Mouse (Mus musculus): Measurements from ENCODE around the gene Tuba4a. TPM values are rescaled to one million over a fixed set of nuclear protein-coding genes. Genes with fewer than 3 reads are reported as not detected.

The Tuba4a gene
- total and polyA plus RNA-seq, 2 experiments from 2014 or later = 87.0 to 165 TPM

- Histone ChIP-seq H3K27me3 (ENCODE audit: insufficient read depth, low read length) (no peaks in the 10 kb centered on the region), H3K9me3 (ENCODE audit: low read length) (no peaks in the 10 kb centered on the region), H3K4me2 (ENCODE audit: low read depth, low read length, poor library complexity, severe bottlenecking) (peak within 1 kb of the TSS; percentile 99), H3K9ac (replicated peaks; ENCODE audit: low read length, poor library complexity, severe bottlenecking) (peak within 1 kb of the TSS; percentile 93), H3K36me3 (ENCODE audit: insufficient read depth, low read length) (peaks cover 23% of the 10 kb centered on the region), H3K4me1 (ENCODE audit: insufficient read depth, low read length) (peaks cover 6% of the 10 kb centered on the region; the same call in 1 of the 2 replicates), H3K4me3 (ENCODE audit: low read depth, low read length) (peak within 1 kb of the TSS; percentile 75), H3K27ac (ENCODE audit: low read depth, low read length) (peak within 1 kb of the TSS; percentile 97)
- WGBS = under 1% methylated on average over 51 of the region's 56 CpGs
- DNase-seq (ENCODE audit: low spot score) = peak; percentile 98
- peak; percentile 99 for ATAC-seq (ENCODE audit: low FRiP score)
- peak; percentile 34; the same call in 1 of the 2 replicates for TF ChIP-seq CTCF (IDR thresholded peaks at IDR 0.05)
These were observed 27.9 kb downstream of the Tuba4a start, which contains the start of the genes Ankzf1 and Atg9a for GRCm38 (mm10) chr1:75191622-75192402. Gene Ankzf1, plus strand, starts transcription at chr1:75192151. Gene Atg9a, minus strand, starts transcription at chr1:75192196.

- H3K9me3 ChIP-seq (ENCODE audit: low read length) = no peaks in the 10 kb centered on the region
- 35% methylated on average over 5 of the region's 5 CpGs for WGBS
- H3K36me3 ChIP-seq (ENCODE audit: insufficient read depth, low read length) = peaks cover 24% of the 10 kb centered on the region
- no peaks in the 10 kb centered on the region for H3K27me3 ChIP-seq (ENCODE audit: insufficient read depth, low read length)
- peak overlapping the region; percentile 97 for H3K27ac ChIP-seq (ENCODE audit: low read depth, low read length)
- TF ChIP-seq CTCF (IDR thresholded peaks at IDR 0.05) = no peak
- peak overlapping the region; percentile 75 for H3K4me3 ChIP-seq (ENCODE audit: low read depth, low read length)
- peak overlapping the region; percentile 84 for H3K4me2 ChIP-seq (ENCODE audit: low read depth, low read length, poor library complexity, severe bottlenecking)
- no peak for ATAC-seq (ENCODE audit: low FRiP score)
- H3K4me1 ChIP-seq (ENCODE audit: insufficient read depth, low read length) = peaks cover 6% of the 10 kb centered on the region; the same call in 1 of the 2 replicates
- H3K9ac ChIP-seq (replicated peaks; ENCODE audit: low read length, poor library complexity, severe bottlenecking) = peak overlapping the region; percentile 93
- no peak for DNase-seq (ENCODE audit: low spot score)
These were observed 28.4 kb downstream of the Tuba4a start for GRCm38 (mm10) chr1:75191258-75191621.

DNA sequence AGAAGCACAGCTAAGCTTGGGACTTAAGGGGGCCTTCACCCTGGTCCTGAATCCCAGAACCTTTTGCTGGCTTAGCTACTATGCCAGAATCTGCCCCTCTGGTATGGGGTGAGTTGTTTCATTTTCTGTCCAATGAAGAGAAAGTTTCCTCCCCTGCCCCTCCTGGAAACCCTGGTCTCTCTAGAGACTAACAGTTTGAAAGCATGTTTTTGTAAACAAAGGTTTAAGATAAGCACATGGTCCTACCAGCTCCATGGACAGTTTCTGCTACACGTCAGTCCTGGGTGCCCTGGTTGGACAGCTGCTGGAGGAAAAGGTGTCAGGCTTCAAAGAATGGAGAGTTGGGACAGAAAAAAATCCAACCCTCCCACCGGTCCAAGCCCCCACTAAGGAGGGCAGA, 29.1 kb downstream of the Tuba4a start:
- 70% methylated on average over 2 of the region's 2 CpGs for WGBS
- peaks cover 6% of the 10 kb centered on the region; the same call in 1 of the 2 replicates for H3K4me1 ChIP-seq (ENCODE audit: insufficient read depth, low read length)
- peaks cover 28% of the 10 kb centered on the region for H3K36me3 ChIP-seq (ENCODE audit: insufficient read depth, low read length)
- no peak for TF ChIP-seq CTCF (IDR thresholded peaks at IDR 0.05)
- H3K9ac ChIP-seq (replicated peaks; ENCODE audit: low read length, poor library complexity, severe bottlenecking) = no peak overlapping the region
- DNase-seq (ENCODE audit: low spot score) (no peak), ATAC-seq (ENCODE audit: low FRiP score) (no peak)
- peak overlapping the region; percentile 75 for H3K4me3 ChIP-seq (ENCODE audit: low read depth, low read length)
- peak overlapping the region; percentile 84; the same call in 1 of the 2 replicates for H3K4me2 ChIP-seq (ENCODE audit: low read depth, low read length, poor library complexity, severe bottlenecking)
- H3K9me3 ChIP-seq (ENCODE audit: low read length) = no peaks in the 10 kb centered on the region
- no peak overlapping the region for H3K27ac ChIP-seq (ENCODE audit: low read depth, low read length)
- no peaks in the 10 kb centered on the region for H3K27me3 ChIP-seq (ENCODE audit: insufficient read depth, low read length)

DNA sequence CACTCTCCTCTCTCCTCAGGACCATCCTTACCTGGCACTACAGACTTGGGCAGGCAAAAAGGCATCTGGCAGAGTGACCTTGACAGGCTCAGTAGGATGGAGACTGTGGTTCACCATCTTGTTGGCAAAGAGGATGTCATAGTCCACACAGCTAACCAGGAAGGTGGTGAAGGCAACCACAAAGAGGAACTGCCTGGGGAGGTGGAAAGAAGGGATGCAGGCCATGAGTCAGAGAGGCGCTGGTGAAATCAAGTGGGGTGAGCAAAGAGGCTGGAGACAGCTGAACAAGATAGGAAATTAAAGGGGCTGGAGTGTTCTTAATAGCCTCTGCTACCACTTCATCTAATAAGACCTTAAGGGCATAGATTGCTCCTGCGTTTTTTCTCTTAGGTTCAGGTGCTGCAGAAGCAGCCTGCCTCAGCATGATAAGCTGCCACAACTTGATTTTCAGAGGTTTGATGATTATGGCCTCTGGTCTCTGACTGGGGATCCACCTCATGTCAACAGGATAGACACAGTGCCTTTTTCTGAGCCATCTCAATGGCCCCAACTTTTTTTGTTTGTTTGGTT, 31.7 kb downstream of the Tuba4a start:
- Histone ChIP-seq H3K4me1 (ENCODE audit: insufficient read depth, low read length) (peaks cover 6% of the 10 kb centered on the region; the same call in 1 of the 2 replicates), H3K36me3 (ENCODE audit: insufficient read depth, low read length) (peaks cover 52% of the 10 kb centered on the region), H3K4me2 (ENCODE audit: low read depth, low read length, poor library complexity, severe bottlenecking) (no peak overlapping the region), H3K27me3 (ENCODE audit: insufficient read depth, low read length) (no peaks in the 10 kb centered on the region), H3K4me3 (ENCODE audit: low read depth, low read length) (no peak overlapping the region), H3K9ac (replicated peaks; ENCODE audit: low read length, poor library complexity, severe bottlenecking) (no peak overlapping the region), H3K9me3 (ENCODE audit: low read length) (no peaks in the 10 kb centered on the region), H3K27ac (ENCODE audit: low read depth, low read length) (no peak overlapping the region)
- ATAC-seq (ENCODE audit: low FRiP score) (no peak), DNase-seq (ENCODE audit: low spot score) (no peak)
- no peak for TF ChIP-seq CTCF (IDR thresholded peaks at IDR 0.05)
- WGBS = 91% methylated on average over 2 of the region's 2 CpGs

GRCm38 (mm10) chr1:75187126-75187525, 32.5 kb downstream of the Tuba4a start:
- no peaks in the 10 kb centered on the region for H3K27me3 ChIP-seq (ENCODE audit: insufficient read depth, low read length)
- no peak overlapping the region for H3K4me2 ChIP-seq (ENCODE audit: low read depth, low read length, poor library complexity, severe bottlenecking)
- H3K9ac ChIP-seq (replicated peaks; ENCODE audit: low read length, poor library complexity, severe bottlenecking) = no peak overlapping the region
- no peak for TF ChIP-seq CTCF (IDR thresholded peaks at IDR 0.05)
- no peak overlapping the region for H3K27ac ChIP-seq (ENCODE audit: low read depth, low read length)
- ATAC-seq (ENCODE audit: low FRiP score) (no peak), DNase-seq (ENCODE audit: low spot score) (no peak)
- H3K9me3 ChIP-seq (ENCODE audit: low read length) = no peaks in the 10 kb centered on the region
- H3K36me3 ChIP-seq (ENCODE audit: insufficient read depth, low read length) = peaks cover 60% of the 10 kb centered on the region
- peaks cover 6% of the 10 kb centered on the region; the same call in 1 of the 2 replicates for H3K4me1 ChIP-seq (ENCODE audit: insufficient read depth, low read length)
- no peak overlapping the region for H3K4me3 ChIP-seq (ENCODE audit: low read depth, low read length)

DNA sequence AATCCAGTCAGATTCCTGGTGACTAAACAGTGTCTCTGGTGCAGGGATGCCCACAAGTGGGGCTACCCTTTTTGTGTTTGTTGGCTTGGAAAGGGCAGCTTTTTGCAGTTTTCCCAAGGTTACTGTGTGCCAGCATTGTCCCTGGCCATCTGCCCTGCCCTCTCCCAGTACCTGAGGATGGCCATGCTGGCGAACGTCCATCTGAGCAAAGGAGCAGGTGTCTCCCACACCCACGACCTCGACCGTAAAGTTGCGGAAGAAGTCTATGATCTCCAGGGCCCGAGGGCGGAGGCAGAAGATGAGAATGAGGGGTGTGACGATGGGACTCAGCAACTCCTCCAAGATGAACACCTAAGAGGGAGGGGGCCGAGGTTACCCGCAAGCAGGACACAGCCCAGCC, 34.2 kb downstream of the Tuba4a start:
- Histone ChIP-seq H3K4me1 (ENCODE audit: insufficient read depth, low read length) (no peaks in the 10 kb centered on the region), H3K27ac (ENCODE audit: low read depth, low read length) (no peak overlapping the region), H3K27me3 (ENCODE audit: insufficient read depth, low read length) (no peaks in the 10 kb centered on the region), H3K9me3 (ENCODE audit: low read length) (no peaks in the 10 kb centered on the region), H3K9ac (replicated peaks; ENCODE audit: low read length, poor library complexity, severe bottlenecking) (no peak overlapping the region), H3K36me3 (ENCODE audit: insufficient read depth, low read length) (peaks cover 69% of the 10 kb centered on the region), H3K4me3 (ENCODE audit: low read depth, low read length) (no peak overlapping the region), H3K4me2 (ENCODE audit: low read depth, low read length, poor library complexity, severe bottlenecking) (no peak overlapping the region)
- TF ChIP-seq CTCF (IDR thresholded peaks at IDR 0.05) = no peak
- ATAC-seq (ENCODE audit: low FRiP score) (no peak), DNase-seq (ENCODE audit: low spot score) (no peak)
- 95% methylated on average over 11 of the region's 11 CpGs for WGBS
